Mouse (Mus musculus): ENCODE measurements at regions not wholly inside any gene's neighbourhood (a gene's known extent, or its start where the extent isn't known, plus 50 kb on each side); places are given as distances from the start of the nearest gene placed in this dataset.

DNA sequence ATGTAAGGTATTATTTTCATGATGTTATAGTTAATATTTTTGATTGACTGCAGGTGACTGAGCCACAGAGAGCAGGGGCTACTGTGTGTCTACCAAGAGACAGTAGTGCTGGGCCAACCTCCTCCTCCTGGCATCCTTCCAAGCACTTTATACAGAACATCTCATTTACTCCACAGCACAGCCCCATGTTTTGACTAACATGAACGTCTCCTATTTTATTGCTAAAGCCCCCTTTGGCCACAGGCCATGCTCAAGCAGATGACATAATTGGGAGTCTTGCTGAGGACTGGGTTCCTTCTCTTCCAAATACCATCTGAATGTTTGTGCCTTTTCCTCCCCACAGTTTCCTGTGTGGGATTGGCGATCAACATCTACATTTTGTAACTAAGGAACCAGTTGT, 211.5 kb upstream of the F930015N05Rik start:
- no peak for TF ChIP-seq CTCF (conservative IDR thresholded peaks at IDR 0.05; ENCODE audit: low read length)
- no peak for TF ChIP-seq POU5F1 (IDR thresholded peaks at IDR 0.05; ENCODE audit: borderline replicate concordance, low read length)
- TF ChIP-seq NANOG (IDR thresholded peaks at IDR 0.05; ENCODE audit: borderline replicate concordance, low read length) = no peak

Data from E14TG2a.4 (cell line).